Mouse (Mus musculus) urinary bladder, postnatal 25 days (tissue): ENCODE measurements around the gene R3hdm4.
A peak's percentile ranks its signal among the peaks of the same experiment; 100 is the strongest.

Source experiments
- DNase-seq: peaks from one replicate; pipeline ENCODE4 v3.0.0; 2022; ENCODE audit warnings: low spot score

Gene R3hdm4

DNA sequence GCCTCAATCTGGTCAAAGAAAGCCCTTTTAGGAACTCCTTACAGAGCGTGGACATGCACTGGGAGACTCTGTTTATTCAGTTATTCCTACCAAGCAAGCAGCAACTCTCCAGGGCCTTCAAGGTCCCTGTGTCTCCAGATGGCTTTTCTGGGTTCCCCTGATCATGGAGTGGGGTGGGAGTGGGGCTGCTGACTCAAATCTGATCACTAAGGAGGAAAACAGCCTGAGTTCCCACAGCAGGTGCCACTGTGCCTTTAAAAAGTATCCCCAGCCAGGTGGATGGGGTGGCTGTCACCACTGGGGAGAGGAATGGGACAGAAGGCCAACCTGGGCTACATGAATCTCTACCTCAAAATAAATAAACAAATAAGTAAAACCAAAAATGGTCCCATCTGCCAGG, 22.0 kb upstream of the R3hdm4 start:
- DNase-seq, result no peak

DNA sequence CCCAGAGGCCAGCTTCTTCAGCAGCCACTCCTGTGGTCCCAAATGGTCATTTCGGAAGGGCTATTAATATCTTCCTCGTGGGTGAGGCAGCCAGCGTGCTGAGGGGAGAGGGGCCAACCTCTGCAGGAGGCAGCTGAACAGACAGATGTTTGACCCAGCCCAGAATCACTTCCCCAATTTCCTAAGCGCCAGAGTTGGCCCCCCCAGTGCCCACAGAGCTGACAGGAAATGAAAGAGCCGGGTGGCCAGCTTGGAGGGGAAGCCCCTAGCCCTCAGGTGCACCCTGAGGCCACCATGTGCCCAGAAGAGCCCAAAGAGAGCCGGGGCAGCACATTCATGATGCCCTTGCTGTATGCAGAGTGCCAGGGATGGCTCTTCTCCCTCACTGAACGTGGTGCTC, 19.7 kb upstream of the R3hdm4 start:
- DNase-seq, result no peak

DNA sequence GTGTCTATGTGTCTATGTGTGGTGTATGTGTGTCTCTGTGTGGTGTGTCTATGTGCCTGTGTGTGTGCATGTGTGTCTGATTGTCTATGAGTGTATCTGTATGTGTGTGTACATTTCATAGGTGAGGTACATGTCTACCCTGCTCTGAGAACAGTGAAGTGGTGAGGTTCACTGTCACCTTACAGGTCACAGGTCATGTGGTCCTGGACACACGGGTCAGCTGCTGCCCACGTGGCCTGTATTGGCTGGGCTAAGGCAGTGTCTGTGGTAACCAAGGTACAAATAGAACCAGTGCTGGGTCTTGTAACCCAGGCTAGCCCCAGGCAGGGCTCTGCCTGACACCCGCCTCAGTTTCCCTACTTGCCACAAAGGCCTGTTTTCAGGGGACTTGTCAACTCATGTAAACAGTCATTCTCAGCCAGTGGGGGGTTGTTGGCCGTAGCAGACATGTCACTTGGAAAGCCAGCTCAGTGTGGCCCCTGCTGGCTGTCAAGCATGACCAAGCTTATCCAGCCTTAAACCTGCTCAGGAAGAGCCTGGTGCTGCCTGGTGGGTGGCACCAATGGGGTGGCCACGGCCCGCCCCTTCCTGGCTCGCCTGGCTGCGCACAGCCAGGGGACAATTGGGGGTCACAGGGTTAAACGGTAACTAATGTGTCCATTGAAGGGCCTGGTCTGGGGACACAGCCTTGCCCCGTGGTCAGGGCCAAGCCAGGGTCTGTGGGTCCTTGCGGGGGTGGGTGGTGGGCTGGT, 16.9 kb upstream of the R3hdm4 start:
- no peak for DNase-seq

DNA sequence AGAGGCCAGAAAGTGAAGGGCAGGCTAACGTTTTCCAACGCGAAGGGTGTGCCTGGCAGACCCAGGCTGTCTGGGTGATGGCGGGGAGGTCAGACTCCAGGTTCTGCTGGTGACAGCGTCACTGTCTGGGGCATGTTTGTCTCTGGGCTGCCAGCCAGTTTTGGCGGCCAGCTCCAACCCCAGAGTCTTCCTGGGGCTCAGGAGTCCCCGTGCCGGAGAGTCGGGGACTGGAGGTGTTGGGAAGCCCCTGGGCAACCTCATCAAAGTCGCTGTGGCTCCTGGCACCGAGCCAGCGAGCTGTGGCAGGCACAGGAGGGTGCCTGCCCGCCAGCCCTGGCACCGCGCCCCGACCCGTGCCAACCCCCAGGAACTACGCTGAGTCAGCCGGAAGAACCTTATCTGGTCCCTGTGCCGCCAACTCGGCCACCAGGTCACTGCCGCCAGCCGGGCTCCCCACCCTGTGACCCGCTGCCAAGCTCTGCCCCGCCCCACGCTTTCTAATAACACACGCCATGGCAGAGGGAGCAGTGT, 16.0 kb upstream of the R3hdm4 start:
- DNase-seq, result peak; percentile 81

DNA sequence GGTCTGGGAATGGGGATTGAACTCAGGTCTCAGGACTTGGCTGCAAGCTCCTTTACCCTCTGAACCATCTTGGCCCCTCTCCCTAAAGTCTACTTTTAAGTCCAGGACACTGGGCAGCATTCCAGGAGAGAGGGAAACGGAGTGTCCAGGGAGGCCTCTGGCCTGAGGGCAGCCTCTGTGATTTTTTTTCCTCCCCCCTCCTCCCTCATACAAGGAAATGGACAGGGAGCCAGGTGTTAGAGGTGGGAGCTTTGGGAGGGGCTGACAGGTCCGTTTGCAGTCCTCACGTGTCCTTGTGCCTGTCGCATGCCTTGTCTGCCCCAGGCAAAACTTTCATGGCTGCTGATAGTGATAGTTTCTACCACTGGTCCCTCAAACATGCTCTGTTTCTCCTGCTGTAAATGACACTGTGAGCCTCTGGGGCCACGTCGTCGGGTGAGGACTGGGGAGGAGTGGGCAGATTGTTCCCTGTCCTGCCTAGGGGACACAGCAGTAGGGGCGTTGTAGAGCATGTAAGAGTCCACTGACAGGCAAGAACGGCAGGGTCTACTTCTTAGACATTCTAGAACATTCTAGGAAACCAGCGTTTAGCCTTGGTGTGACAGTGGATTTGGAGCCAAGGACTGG, 15.4 kb upstream of the R3hdm4 start:
- no peak for DNase-seq

DNA sequence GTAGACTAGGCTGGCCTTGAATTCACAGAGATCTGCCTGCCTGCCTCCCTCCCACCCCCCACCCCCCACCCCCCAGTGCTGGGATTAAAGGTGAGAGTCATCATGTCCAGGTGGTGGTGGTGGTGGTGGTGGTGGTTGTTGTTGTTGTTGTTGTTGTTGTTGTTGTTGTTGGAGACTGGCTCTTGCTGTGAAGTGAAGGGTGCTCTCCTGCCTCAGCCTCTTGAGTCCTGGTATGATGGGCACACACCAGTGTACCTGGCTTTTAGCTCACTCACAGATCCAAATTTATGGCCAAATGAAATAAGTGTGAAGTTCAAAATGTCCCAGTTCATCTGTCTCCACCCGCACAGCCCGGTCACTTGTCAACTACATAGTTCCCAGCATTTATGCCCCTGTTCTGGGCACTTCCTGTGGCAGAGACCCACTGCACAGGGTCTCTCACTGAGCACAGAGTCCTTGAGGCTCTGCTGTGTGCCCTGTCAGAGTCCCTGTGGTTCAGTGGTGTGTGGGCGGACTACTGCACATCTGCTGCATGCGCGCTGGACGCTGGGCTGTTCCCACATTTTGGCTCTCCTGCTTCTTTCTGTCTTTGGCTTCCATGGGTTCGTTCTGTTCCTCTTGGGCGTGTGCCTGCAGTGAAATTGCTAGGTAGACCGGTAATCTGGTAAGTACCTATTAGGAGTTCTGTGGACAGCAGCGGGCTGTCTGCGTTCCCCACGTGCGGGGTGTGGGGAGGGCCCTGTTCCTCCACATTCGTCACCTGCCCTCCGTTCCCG, 14.0 kb upstream of the R3hdm4 start:
- no peak for DNase-seq

DNA sequence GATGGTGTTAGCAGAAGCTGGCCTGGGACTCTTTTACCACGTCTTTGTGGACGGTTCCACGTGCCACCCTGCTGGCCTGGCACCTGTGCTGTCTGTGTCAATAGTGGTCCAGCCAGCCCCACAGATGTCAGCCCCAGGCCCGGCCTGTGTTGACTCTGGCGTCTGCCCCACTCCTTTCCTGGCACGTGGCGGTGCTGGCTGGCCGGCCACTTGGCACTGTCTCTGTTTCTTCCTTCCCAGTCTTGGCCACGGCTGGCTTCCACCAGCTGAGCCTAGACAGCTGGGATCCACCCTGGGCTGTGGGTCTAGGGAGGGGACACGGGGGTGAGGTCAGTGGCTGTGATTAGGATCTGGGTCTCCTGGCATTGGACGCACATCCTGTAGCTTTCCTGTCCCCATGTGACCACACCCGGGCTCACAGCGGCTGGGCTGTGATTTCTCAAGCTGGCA, 13.3 kb upstream of the R3hdm4 start:
- peak; percentile 63 for DNase-seq

DNA sequence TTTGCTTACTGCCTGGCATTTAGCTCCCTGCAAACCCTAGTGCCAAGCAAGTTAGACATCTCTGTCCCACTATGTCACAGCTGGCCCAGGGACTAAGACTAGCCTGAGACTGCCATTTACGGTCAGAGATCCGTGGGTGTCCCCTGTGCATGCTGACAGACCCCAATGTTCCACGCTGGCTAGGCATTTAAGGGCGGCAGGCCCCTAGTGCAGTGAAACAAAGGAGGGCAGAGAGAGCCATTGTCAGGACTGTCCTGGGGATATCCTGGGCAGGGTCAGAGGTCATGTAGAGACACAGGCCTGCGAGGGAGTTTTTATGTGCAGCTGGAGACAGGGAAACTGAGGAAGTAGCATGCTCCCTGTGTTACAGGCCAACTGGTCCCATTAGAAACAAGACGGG, 12.9 kb upstream of the R3hdm4 start:
- DNase-seq, result no peak

DNA sequence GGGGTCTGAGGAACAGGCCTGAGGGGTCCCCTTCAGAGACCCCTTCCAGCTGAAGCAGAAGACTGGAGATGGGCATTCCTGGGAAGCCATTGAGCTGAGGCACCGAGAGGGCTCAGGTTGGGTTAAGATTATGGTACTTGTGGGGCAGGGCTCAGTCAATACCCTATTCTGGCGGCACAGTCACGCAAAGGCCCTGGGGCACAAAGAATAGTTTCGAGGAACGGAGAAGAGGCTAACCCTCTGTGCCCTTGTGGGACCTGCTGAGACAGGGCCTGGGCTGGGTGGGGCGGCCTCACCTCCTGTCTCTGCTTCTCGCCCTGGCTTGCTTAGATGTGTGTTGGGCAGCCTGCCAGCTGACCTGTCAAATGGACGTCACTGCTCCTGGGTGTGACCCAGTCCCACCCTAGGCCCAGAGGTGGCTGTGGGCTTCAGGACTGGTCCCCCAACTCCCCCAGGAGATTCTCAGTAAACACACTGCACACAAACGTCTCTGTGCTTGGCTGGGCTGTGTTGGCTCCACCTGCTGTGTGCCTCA, 12.2 kb upstream of the R3hdm4 start:
- DNase-seq, result no peak

DNA sequence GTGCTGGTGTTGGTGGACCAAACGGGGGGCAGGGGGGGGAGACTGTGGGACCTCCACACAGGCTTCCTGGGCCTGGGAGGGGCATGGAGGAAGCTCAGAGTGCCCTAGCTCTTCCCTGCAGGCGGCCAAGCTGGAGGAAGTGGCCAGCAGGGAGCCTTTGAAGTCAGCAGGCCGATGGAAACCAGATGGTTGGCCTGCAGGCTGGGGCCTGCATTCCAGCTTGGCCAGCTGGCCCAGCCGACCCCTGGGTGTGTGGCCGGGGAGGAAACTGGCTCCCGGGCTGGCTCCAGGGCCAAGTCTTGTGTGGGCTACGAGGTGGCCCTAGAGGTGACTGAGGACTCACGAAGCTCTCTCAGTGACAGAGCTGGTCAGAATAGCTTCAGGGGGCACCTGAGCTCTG, 11.7 kb upstream of the R3hdm4 start:
- no peak for DNase-seq

DNA sequence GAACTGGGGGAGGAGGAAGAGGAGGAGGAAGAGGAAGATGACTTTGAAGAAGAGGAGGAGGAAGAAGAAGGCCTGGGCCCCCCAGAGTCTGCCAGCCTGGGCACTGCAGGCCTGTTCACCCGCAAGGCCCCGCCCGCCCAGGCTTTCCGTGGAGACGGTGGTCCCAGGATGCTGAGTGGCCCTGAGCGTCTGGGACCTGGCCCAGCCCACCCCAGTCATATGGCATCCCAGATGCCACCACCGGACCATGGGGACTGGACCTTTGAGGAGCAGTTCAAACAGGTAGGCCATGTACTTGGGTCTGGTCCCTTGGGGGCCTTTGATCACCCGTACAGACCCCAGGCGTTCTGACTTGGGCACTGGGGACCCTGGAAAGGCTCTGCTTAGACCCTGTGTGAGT, 10.8 kb upstream of the R3hdm4 start:
- DNase-seq, result no peak

DNA sequence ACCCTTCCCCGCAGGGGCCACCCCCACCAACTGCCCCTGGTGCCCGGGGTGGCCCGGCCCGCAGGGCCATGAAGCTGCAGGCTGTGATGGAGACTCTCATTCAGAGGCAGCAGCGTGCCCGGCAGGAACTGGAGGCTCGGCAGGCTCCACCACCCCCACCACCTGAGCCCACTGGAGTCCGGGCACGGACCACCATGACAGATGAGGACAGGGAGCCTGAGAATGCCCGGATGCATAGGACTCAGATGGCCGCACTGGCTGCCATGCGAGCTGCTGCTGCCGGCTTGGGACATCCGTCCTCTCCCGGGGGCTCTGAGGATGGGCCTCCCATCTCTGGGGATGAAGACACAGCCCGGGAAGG, 9.8 kb upstream of the R3hdm4 start:
- no peak for DNase-seq

DNA sequence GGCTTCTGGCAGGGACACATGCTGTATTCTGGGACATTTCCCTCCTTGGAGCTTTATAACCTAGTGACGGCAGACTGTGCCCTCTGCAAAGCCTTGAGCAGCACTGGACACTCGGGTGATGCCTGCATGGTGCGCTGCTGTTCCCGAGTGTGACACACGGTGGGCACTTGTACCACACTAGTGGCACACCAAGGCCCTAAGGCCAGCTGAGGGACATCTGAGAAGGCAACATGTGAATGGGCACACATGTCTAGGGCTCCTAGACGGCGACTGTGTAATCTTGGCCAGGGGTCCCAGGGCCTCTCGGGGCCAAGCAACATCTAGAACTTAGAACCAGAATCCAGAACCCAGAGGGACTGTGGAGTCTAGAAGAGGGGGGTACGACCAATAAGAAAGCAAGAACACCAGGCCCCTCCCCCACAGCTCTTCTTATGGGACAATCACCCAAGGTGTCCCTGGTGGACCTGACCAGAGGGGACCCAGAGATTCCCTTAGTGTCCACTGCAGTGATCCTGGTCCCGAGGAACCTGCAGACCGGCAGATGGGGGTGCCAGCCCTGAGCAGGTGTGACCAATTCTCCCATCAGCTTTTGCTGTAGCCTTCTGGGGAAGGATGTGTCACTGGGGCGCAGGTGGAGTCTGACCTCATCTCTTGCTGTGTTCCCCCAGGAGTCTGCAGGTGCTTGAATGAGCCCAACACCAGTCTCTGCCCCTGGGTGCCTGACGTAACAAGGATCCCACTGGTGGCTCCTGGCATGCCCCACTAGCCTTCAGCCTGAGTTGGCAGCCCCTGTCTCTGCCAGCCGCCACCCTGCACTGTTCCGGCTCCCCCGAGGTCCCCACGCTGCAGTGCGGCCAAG, 9.2 kb upstream of the R3hdm4 start:
- DNase-seq, result no peak

DNA sequence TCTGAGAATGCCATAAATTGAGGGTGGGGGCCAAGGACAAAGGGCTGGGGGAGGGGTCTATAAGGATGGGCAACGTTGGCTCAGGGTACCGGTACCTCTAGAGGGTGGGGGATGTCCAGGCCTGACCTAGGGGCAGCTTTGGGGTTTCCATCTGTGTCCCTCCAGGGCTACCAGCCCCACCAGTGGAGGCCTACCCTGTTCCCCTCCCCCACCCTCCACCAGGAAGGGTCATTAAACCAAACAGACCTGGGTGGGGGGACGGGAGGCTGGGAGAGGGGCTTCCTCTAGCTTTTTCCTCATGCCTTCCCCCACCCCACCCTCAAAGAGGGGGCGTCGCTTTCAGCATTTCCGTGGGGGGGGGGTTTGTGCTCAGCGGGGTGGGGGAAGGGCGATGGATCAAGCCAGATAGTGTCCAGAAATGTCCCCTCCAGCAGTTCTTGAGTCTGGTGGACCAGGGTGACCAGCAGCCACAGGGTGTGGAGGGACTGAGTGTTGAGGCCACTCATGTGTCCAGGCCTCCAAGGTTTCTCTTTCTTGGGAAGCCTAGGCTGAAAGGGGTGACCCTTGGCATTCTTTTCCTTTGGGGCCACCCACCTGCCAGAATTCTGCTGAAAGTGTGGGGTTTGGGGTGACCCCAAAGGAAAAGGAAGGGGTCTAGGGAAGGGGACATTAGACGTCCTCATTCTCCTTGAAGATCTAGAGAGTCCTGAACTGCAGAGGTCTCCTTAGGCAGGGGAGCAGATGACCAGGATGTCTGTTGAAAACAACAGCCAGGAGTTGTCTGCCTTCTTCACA, 8.1 kb upstream of the R3hdm4 start:
- DNase-seq, result no peak

DNA sequence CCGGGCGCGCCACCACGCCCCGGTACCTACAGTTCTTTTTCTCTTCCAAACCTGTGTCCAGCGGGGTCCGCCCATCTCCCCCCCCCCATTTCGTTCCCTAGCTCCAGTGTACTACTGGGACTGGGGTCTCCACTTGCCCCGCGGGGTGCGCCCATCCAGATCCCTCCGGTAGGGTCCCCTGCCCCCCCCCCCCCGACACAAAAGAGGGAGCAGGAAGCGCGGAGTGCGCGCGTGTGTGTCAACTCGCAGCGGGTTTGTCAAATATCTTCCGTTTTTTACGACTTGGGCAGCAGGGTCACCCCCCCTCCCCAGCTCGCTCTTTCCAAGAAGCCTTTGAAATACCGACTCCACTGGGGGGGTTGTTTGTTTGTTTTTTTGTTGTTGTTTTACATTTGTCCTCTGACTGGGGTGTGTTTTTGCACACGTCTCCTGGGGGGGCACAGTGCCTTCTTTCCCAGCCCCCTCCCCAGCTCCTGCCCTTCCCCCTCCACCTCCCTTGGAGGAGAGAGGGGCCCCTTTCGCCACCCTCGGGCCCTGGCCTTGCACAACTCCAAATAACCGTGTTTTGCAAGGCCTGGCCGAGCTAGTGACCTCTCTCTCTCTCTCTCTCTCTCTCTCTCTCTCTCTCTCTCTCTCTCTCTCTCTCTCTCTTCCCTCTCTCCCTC, 7.2 kb upstream of the R3hdm4 start:
- DNase-seq, result no peak

DNA sequence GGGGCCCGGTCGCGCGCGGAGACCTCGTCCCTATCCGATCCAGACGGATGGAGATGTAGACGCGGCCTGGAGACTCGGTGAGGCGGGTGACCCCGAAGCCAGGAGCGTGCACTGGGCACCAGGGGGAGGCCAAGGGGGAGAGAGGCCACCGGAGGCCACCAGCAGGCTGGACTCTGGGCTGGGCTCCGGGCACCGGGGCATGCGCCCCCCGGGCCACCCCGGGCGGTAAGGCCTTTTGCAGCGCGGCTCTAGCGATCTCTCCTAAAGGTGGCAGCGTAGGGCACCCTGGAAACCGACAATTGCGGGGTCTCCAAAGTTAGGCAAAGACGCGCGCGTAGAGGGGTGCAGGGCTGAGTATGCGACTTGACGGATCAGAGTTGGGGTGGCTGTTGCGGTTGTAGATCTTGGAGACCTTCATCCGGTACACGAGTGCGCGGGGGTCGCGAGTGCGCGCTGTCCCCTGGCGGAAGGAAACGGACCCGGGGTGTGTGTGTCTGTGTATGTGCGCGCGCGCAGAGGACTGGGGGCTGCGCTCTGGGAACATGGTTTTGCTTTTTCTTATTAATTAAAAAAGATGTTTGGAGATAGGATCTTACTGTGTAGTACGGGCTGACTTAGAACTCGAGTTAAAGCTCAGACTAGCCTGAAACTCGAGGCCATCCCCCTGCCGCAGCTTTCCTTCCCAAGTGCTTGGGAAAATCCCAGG, 6.5 kb upstream of the R3hdm4 start:
- DNase-seq, result no peak

DNA sequence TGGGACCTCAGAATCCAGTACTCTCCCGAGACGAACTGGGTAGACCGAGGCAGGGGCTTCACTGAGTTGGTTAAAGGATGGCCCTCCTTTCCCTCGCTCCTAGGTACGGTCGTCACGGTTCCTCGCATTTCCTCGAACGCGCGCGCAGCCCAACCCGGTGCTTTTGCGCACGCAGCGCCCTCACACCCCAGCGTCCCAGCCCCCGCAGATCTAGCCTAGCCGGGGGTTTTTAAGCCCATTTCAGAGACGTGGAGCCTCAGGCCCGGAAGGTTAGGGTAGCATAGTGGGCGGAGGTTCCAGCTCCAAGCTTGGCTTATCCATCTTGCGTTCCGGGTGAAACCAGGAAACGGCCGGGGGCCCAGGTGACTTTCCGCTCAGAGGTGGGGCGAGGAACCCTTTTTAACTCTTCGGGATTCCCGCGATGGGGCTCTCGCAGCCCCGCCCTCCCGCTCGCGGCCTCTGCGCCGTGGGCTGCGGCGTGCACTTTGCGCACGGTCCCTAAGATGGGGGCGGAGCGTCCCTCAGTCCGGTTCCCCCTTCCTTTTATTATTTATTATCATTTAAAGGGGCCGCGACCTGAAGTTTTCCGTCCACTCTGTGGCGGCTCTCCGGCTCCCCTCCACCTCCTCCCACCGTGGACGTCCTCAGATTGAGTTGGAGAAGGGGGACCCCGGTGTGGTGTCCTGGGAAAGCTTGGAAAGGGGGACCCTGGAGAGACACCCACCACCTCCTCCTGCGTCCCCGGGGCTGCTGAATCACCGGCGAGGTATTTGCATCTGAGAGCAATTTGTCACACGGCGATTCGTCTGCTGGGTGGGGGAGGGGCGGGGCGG, 5.7 kb upstream of the R3hdm4 start, which contains the start of gene Arid3a:
Gene Arid3a, plus strand, starts transcription at position 553 of the 833 bp plus-strand sequence.
- peak; percentile 88 for DNase-seq

DNA sequence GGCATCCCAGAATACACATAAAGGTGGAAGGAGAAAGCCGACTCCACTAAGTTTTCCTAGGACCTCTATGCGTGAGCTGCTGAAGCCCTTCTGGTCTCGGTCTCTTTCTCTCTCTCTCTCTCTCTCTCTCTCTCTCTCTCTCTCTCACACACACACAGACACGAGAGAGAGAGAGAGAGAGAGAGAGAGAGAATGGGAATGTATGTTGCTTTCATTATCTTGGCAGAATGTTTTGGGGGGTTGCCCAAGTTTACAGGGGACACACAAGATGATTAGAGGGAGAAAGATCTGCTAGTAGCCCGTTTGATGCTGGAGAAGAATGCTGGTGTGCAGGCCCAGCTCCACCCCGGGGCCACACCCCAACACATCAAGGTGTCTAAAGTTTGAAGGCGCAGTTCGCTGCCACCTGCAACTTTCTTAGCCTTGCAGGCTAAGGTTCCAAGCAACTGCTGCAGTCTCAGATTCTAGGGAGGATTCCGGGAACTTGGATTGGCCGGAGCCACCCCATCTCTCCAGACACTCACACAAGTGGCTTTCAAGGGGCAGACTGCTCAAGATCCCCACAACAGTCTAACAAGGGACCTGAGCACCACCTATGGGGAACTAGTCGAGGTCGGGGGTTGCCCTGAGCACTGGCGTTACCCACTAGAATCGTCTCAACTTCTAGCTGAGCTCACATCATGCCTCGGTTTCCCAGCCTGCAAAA, 4.9 kb upstream of the R3hdm4 start:
- no peak for DNase-seq
